Mouse (Mus musculus) limb, embryonic 14.5 days (tissue): ENCODE measurements at regions not wholly inside any gene's neighbourhood (a gene's known extent, or its start where the extent isn't known, plus 50 kb on each side); places are given as distances from the start of the nearest gene placed in this dataset.

Source experiments
- ATAC-seq: fragments of 200-750 bp; cut with Nextera tagmentation; 2 replicates; pipeline ENCODE4 v1.8.0; 2017; ENCODE audit warnings: low read depth, moderate number of reproducible peaks, moderate TSS enrichment; ENCODE audit not compliant: low FRiP score
- DNase-seq: peaks from one replicate; pipeline ENCODE4 v3.0.0-alpha.2; 2015; ENCODE audit warnings: low spot score
- H3K27ac ChIP-seq: fragments of 300-500 bp; sonication (generic); replicated peaks from 2 replicates; pipeline ENCODE4 v1.5.1; 2014; ENCODE audit warnings: low read depth, mild to moderate bottlenecking, low read length, moderate library complexity, mixed read lengths
- H3K27me3 ChIP-seq: fragments of 300-500 bp; sonication (generic); 2 replicates; pipeline ENCODE4 v1.6.1; 2014; ENCODE audit warnings: low read length, mixed read lengths; ENCODE audit not compliant: control insufficient read depth, insufficient read depth
- H3K36me3 ChIP-seq: fragments of 300-500 bp; sonication (generic); 2 replicates; pipeline ENCODE4 v1.6.1; 2014; ENCODE audit warnings: mild to moderate bottlenecking, low read length, moderate library complexity, mixed read lengths; ENCODE audit not compliant: control insufficient read depth, insufficient read depth
- H3K4me1 ChIP-seq: fragments of 300-500 bp; sonication (generic); 2 replicates; pipeline ENCODE4 v1.6.1; 2014; ENCODE audit warnings: antibody characterized with exemption, low read length, mixed read lengths; ENCODE audit not compliant: control insufficient read depth, insufficient read depth
- H3K4me2 ChIP-seq: fragments of 300-500 bp; sonication (generic); replicated peaks from 2 replicates; pipeline ENCODE4 v1.6.1; 2014; ENCODE audit warnings: low read depth, mild to moderate bottlenecking, low read length, moderate library complexity; ENCODE audit not compliant: severe bottlenecking
- H3K4me3 ChIP-seq: fragments of 300-500 bp; sonication (generic); replicated peaks from 2 replicates; pipeline ENCODE4 v1.5.1; 2014; ENCODE audit warnings: low read length
- H3K9ac ChIP-seq: fragments of 300-500 bp; sonication (generic); 2 replicates; pipeline ENCODE4 v1.6.1; 2014; ENCODE audit warnings: mild to moderate bottlenecking, low read depth, low read length, moderate library complexity; ENCODE audit not compliant: severe bottlenecking
- H3K9me3 ChIP-seq: fragments of 300-500 bp; sonication (generic); 2 replicates; pipeline ENCODE4 v1.6.1; 2016; ENCODE audit warnings: low read length; ENCODE audit not compliant: control insufficient read depth
- POLR2A ChIP-seq: fragments of 200-500 bp; IDR thresholded peaks from 2 replicates; pipeline ENCODE4 v1.8.0; 2012; ENCODE audit warnings: inconsistent platforms, mild to moderate bottlenecking, moderate library complexity, borderline replicate concordance; ENCODE audit not compliant: insufficient read depth, insufficient read length; ENCODE audit errors: extremely low read depth
- WGBS: fragments of 180-500 bp; shearing (Covaris S2); extraction: QIAGEN DNeasy Blood & Tissue Kit; methylation state at CpG from one replicate; pipeline ENCODE4 v1.1.7; 2014; 5-methylcytosine and 5-hydroxymethylcytosine counted together

DNA sequence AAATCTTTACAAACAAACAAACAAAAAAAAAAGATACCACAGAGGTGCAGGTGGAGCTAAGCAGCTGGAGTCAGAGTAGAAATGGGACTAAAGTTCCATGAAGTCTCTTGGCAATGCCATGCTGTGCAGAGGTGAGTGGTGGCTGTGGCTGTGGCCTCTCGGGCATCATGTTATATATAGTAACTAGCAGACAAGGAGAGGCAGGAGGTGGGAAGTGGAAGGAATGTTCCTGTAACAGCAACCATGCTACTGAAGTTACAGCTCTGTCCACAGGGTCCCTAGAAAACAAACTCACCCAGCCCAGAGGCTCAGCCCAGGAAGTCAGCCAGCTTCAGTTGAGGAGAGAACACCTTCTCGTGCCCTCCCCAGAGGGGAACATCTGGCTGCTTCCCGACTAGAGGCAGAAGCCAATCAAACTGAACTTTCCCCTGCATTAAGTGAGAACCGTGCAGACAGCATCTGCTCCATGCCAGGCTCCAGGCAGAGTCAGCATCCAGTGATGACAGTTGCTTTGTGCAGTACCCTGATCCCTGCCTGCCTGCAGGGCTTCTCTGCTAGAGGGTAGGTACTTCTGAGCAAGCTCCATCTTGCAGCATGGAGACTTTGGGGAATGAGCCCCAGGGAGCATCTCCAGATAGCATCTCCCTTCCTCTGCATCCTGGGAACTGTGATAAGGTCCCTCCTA, 154.2 kb downstream of the Rybp start:
- H3K9ac ChIP-seq, result 0 out of 2 replicates have a peak overlapping the region, but pooled peaks have one; percentile 21
- no peaks in the 10 kb centered on the region for H3K9me3 ChIP-seq
- no peak for DNase-seq
- no peak overlapping the region for H3K4me2 ChIP-seq
- 14% methylated on average over 4 of the region's 4 CpGs for WGBS
- no peaks in the 10 kb centered on the region for H3K27me3 ChIP-seq
- peaks cover 13% of the 10 kb centered on the region for H3K4me1 ChIP-seq
- no peaks in the 10 kb centered on the region for H3K36me3 ChIP-seq
- no peak overlapping the region for H3K4me3 ChIP-seq
- TF ChIP-seq POLR2A, result no peak
- no peak for ATAC-seq
- H3K27ac ChIP-seq, result no peak overlapping the region

DNA sequence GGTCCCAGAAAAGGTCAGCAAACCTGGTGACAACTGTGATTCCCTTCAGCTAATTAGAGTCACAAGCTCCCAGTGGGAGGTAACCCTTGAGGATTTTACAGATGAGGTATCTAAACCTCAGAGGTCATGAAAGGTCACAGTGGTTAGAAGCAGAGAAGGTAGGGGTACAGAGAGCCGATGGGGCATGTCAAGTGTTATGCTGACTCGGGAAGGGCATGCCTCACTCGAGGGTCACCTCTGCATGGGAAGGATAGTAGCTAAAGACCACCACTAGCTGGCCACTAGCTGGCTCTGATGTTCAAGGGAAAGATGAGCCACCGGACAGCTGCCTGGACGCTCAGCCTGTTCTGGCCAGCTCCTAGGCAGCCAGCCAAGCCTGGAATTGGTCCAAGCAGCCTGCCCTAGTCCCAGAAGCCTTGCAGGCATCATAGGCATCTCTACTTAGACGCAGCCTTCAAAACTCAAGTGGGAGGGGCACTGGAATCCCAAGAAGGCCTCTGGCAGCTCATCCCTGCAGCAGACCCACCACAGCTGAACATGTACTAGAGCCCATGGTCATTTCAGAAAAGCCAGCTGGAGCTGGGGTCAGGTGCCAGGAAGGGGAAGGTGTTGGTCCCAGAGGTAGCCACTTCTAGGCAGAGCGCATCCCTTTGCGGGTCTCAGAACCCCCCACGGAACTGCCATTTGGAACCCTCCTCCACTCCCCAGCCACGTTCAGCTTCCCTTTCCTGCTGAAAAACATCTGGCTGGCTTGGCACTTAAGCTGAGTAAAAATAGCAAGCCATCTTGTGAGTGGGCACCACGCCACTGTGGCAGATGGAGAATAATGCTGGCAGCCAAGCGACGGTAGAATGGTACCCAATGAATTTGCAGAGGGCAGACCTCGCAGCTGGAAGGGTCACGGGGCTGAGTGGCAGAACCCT, 159.8 kb downstream of the Rybp start:
- 0 out of 2 replicates have a peak, but pooled peaks cover 6% of the 10 kb centered on the region for H3K27me3 ChIP-seq
- ATAC-seq, result peak; percentile 78
- no peak overlapping the region for H3K4me2 ChIP-seq
- H3K9ac ChIP-seq, result no peak overlapping the region
- H3K27ac ChIP-seq, result no peak overlapping the region
- no peaks in the 10 kb centered on the region for H3K9me3 ChIP-seq
- peaks cover 13% of the 10 kb centered on the region for H3K4me1 ChIP-seq
- WGBS, result 33% methylated on average over 15 of the region's 15 CpGs
- no peak for TF ChIP-seq POLR2A
- peak; percentile 86 for DNase-seq
- no peak overlapping the region for H3K4me3 ChIP-seq
- no peaks in the 10 kb centered on the region for H3K36me3 ChIP-seq

DNA sequence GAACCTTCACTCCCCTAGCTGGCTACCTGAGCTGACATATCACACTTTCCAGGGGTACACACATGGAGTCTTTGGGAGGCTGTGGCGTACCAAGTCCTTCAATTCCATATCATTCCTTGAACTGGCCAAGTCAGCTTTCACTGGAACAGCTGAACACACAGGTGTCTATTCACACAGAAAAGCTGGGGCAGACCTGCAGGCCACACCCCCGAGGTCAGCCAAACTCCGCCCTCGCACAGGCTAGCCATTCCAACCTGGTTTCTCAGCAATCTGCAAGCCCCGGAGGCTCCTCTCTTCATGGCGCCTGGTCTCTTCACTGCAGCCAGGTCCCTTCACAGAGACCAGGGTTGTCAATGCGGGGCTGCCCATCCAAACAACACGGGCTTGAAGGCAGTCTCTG, 160.5 kb downstream of the Rybp start:
- no peak for DNase-seq
- H3K9me3 ChIP-seq, result no peaks in the 10 kb centered on the region
- no peak overlapping the region for H3K27ac ChIP-seq
- no peak overlapping the region for H3K4me3 ChIP-seq
- no peak for TF ChIP-seq POLR2A
- peaks cover 13% of the 10 kb centered on the region for H3K4me1 ChIP-seq
- no peak overlapping the region for H3K9ac ChIP-seq
- 47% methylated on average over 8 of the region's 8 CpGs for WGBS
- no peaks in the 10 kb centered on the region for H3K36me3 ChIP-seq
- no peak overlapping the region for H3K4me2 ChIP-seq
- no peak for ATAC-seq
- H3K27me3 ChIP-seq, result 0 out of 2 replicates have a peak, but pooled peaks cover 6% of the 10 kb centered on the region

DNA sequence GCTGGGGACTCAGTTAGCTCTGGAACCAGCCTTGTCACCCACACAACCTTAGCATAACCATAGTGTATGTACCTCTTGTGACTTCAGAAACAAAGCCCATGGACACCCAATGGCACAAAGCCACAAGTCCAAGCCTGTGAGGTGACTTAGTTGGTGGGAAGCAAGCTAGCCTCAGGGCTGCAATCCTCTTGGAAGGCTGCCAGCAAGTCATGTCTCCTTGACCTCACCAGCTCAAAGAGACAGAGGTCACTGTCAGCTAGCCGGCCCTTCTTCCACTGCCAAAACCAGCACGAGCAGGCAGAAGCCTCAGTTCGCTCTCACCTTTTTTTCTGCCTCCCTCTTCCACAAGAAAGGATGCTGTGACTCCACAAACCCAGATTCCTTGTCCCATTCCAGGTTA, 161.0 kb downstream of the Rybp start:
- ATAC-seq (no peak), DNase-seq (no peak)
- no peaks in the 10 kb centered on the region for H3K36me3 ChIP-seq
- 86% methylated on average over 3 of the region's 3 CpGs for WGBS
- H3K27me3 ChIP-seq, result peaks cover 6% of the 10 kb centered on the region; the same call in 1 of the 2 replicates
- no peaks in the 10 kb centered on the region for H3K9me3 ChIP-seq
- TF ChIP-seq POLR2A, result no peak
- no peak overlapping the region for H3K4me2 ChIP-seq
- H3K9ac ChIP-seq, result no peak overlapping the region
- H3K27ac ChIP-seq, result no peak overlapping the region
- no peak overlapping the region for H3K4me3 ChIP-seq
- H3K4me1 ChIP-seq, result peaks cover 13% of the 10 kb centered on the region

DNA sequence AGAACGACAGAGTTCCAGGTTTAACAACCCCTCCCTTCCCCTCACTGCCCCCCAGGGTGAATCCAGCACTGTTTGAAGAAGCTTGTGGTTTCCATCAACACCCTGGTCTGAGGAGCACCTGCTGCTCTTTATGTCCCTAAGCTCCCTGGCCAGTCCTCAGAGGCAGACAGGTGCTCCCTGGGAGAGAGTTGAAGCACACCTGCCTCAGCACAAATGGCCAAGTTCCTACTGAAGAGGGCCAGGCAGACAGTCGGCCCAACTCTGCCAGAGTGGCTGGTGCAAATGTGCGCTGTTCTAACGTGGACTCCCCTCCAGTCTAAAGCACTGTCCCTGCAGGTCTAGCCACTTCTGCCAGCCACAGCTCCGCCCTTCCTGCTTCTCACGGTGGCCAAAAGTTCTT, 166.0 kb downstream of the Rybp start:
- no peaks in the 10 kb centered on the region for H3K36me3 ChIP-seq
- no peak overlapping the region for H3K9ac ChIP-seq
- TF ChIP-seq POLR2A, result no peak
- ATAC-seq (no peak), DNase-seq (no peak)
- H3K4me1 ChIP-seq, result peaks cover 21% of the 10 kb centered on the region
- no peaks in the 10 kb centered on the region for H3K9me3 ChIP-seq
- WGBS, result 32% methylated on average over 6 of the region's 6 CpGs
- peaks cover 1% of the 10 kb centered on the region; the same call in 1 of the 2 replicates for H3K27me3 ChIP-seq
- H3K27ac ChIP-seq, result no peak overlapping the region
- H3K4me2 ChIP-seq, result no peak overlapping the region
- H3K4me3 ChIP-seq, result no peak overlapping the region
